Mouse (Mus musculus): ENCODE data around the gene Exoc2. TPM values are rescaled to one million over a fixed set of nuclear protein-coding genes. Genes with fewer than 3 reads are reported as not detected.
A peak's percentile ranks its signal among the peaks of the same experiment; 100 is the strongest.

Exoc2 gene
- polyA plus RNA-seq, 1 experiment from 2014 or later, result 31.8 TPM

- no peak overlapping the region for H3K9ac ChIP-seq (ENCODE audit: low read length)
- no peaks in the 10 kb centered on the region for H3K27me3 ChIP-seq (replicated peaks; ENCODE audit: control insufficient read depth, insufficient read depth, low read length)
Observed at GRCm38 (mm10) chr13:30819891-30820290, 154.0 kb downstream of the Exoc2 start.

GRCm38 (mm10) chr13:30817436-30817835, 156.5 kb downstream of the Exoc2 start:
- H3K36me3 ChIP-seq (ENCODE audit: control insufficient read depth, insufficient read depth, low read length), result peaks cover 33% of the 10 kb centered on the region
- no peaks in the 10 kb centered on the region for H3K27me3 ChIP-seq (replicated peaks; ENCODE audit: control insufficient read depth, insufficient read depth, low read length)
- no peaks in the 10 kb centered on the region for H3K4me1 ChIP-seq (replicated peaks; ENCODE audit: control insufficient read depth, insufficient read depth, low read length)
- no peaks in the 10 kb centered on the region for H3K9me3 ChIP-seq (ENCODE audit: control insufficient read depth, low read length)
- 96% methylated on average over 5 of the region's 5 CpGs for WGBS
- H3K9ac ChIP-seq (ENCODE audit: low read length), result no peak overlapping the region
- H3K27ac ChIP-seq (ENCODE audit: low read depth), result no peak overlapping the region
- no peak overlapping the region for H3K4me3 ChIP-seq (ENCODE audit: low read depth, low read length)
- H3K4me2 ChIP-seq (ENCODE audit: low read length), result no peak overlapping the region
- ATAC-seq (replicated peaks; ENCODE audit: low FRiP score, low TSS enrichment, low read depth) (no peak), DNase-seq (ENCODE audit: low spot score) (no peak)

More at GRCm38 (mm10) chr13:30819891-30820290, 154.0 kb downstream of the Exoc2 start:
- no peaks in the 10 kb centered on the region for H3K4me1 ChIP-seq (replicated peaks; ENCODE audit: control insufficient read depth, insufficient read depth, low read length)
- peaks cover 35% of the 10 kb centered on the region for H3K36me3 ChIP-seq (ENCODE audit: control insufficient read depth, insufficient read depth, low read length)
- ATAC-seq (replicated peaks; ENCODE audit: low FRiP score, low TSS enrichment, low read depth) (no peak), DNase-seq (ENCODE audit: low spot score) (no peak)
- no peak overlapping the region for H3K27ac ChIP-seq (ENCODE audit: low read depth)
- H3K4me2 ChIP-seq (ENCODE audit: low read length), result no peak overlapping the region
- no peaks in the 10 kb centered on the region for H3K9me3 ChIP-seq (ENCODE audit: control insufficient read depth, low read length)
- WGBS, result 83% methylated on average over 2 of the region's 2 CpGs
- H3K4me3 ChIP-seq (ENCODE audit: low read depth, low read length), result no peak overlapping the region

GRCm38 (mm10) chr13:30814256-30814655, 159.6 kb downstream of the Exoc2 start:
- Histone ChIP-seq H3K9ac (ENCODE audit: low read length) (no peak overlapping the region), H3K4me1 (replicated peaks; ENCODE audit: control insufficient read depth, insufficient read depth, low read length) (no peaks in the 10 kb centered on the region), H3K27me3 (replicated peaks; ENCODE audit: control insufficient read depth, insufficient read depth, low read length) (no peaks in the 10 kb centered on the region), H3K9me3 (ENCODE audit: control insufficient read depth, low read length) (no peaks in the 10 kb centered on the region), H3K27ac (ENCODE audit: low read depth) (no peak overlapping the region), H3K4me2 (ENCODE audit: low read length) (no peak overlapping the region), H3K36me3 (ENCODE audit: control insufficient read depth, insufficient read depth, low read length) (peaks cover 17% of the 10 kb centered on the region; the same call in 1 of the 2 replicates), H3K4me3 (ENCODE audit: low read depth, low read length) (no peak overlapping the region)
- 81% methylated on average over 5 of the region's 5 CpGs for WGBS
- ATAC-seq (replicated peaks; ENCODE audit: low FRiP score, low TSS enrichment, low read depth), result no peak
- DNase-seq (ENCODE audit: low spot score), result no peak

- no peak for DNase-seq (ENCODE audit: low spot score)
- no peaks in the 10 kb centered on the region for H3K4me1 ChIP-seq (replicated peaks; ENCODE audit: control insufficient read depth, insufficient read depth, low read length)
- WGBS, result 90% methylated on average over 5 of the region's 5 CpGs
Observed at GRCm38 (mm10) chr13:30813464-30813863, 160.4 kb downstream of the Exoc2 start.

GRCm38 (mm10) chr13:30809240-30809639, 164.7 kb downstream of the Exoc2 start:
- DNase-seq (ENCODE audit: low spot score) (no peak), ATAC-seq (replicated peaks; ENCODE audit: low FRiP score, low TSS enrichment, low read depth) (no peak)
- Histone ChIP-seq H3K9ac (ENCODE audit: low read length) (no peak overlapping the region), H3K27me3 (replicated peaks; ENCODE audit: control insufficient read depth, insufficient read depth, low read length) (no peaks in the 10 kb centered on the region), H3K27ac (ENCODE audit: low read depth) (no peak overlapping the region), H3K4me1 (replicated peaks; ENCODE audit: control insufficient read depth, insufficient read depth, low read length) (no peaks in the 10 kb centered on the region), H3K4me2 (ENCODE audit: low read length) (no peak overlapping the region), H3K9me3 (ENCODE audit: control insufficient read depth, low read length) (no peaks in the 10 kb centered on the region), H3K36me3 (ENCODE audit: control insufficient read depth, insufficient read depth, low read length) (no peaks in the 10 kb centered on the region), H3K4me3 (ENCODE audit: low read depth, low read length) (no peak overlapping the region)
- WGBS, result 92% methylated on average over 7 of the region's 7 CpGs

More at GRCm38 (mm10) chr13:30813464-30813863, 160.4 kb downstream of the Exoc2 start:
- Histone ChIP-seq H3K36me3 (ENCODE audit: control insufficient read depth, insufficient read depth, low read length) (peaks cover 11% of the 10 kb centered on the region; the same call in 1 of the 2 replicates), H3K27ac (ENCODE audit: low read depth) (no peak overlapping the region), H3K9me3 (ENCODE audit: control insufficient read depth, low read length) (no peaks in the 10 kb centered on the region), H3K9ac (ENCODE audit: low read length) (no peak overlapping the region), H3K4me3 (ENCODE audit: low read depth, low read length) (no peak overlapping the region), H3K27me3 (replicated peaks; ENCODE audit: control insufficient read depth, insufficient read depth, low read length) (no peaks in the 10 kb centered on the region), H3K4me2 (ENCODE audit: low read length) (no peak overlapping the region)
- no peak for ATAC-seq (replicated peaks; ENCODE audit: low FRiP score, low TSS enrichment, low read depth)

GRCm38 (mm10) chr13:30802336-30802955, 171.4 kb downstream of the Exoc2 start:
- 91% methylated on average over 5 of the region's 5 CpGs for WGBS
- no peak overlapping the region for H3K4me3 ChIP-seq (ENCODE audit: low read depth, low read length)
- no peaks in the 10 kb centered on the region for H3K36me3 ChIP-seq (ENCODE audit: control insufficient read depth, insufficient read depth, low read length)
- no peaks in the 10 kb centered on the region for H3K4me1 ChIP-seq (replicated peaks; ENCODE audit: control insufficient read depth, insufficient read depth, low read length)
- H3K27me3 ChIP-seq (replicated peaks; ENCODE audit: control insufficient read depth, insufficient read depth, low read length), result no peaks in the 10 kb centered on the region
- H3K4me2 ChIP-seq (ENCODE audit: low read length), result no peak overlapping the region
- ATAC-seq (replicated peaks; ENCODE audit: low FRiP score, low TSS enrichment, low read depth), result no peak
- DNase-seq (ENCODE audit: low spot score), result no peak
- no peaks in the 10 kb centered on the region for H3K9me3 ChIP-seq (ENCODE audit: control insufficient read depth, low read length)
- H3K9ac ChIP-seq (ENCODE audit: low read length), result no peak overlapping the region
- no peak overlapping the region for H3K27ac ChIP-seq (ENCODE audit: low read depth)

- 85% methylated on average over 4 of the region's 4 CpGs for WGBS
- Histone ChIP-seq H3K4me2 (ENCODE audit: low read length) (no peak overlapping the region), H3K9ac (ENCODE audit: low read length) (no peak overlapping the region), H3K4me3 (ENCODE audit: low read depth, low read length) (no peak overlapping the region), H3K27me3 (replicated peaks; ENCODE audit: control insufficient read depth, insufficient read depth, low read length) (no peaks in the 10 kb centered on the region), H3K9me3 (ENCODE audit: control insufficient read depth, low read length) (no peaks in the 10 kb centered on the region), H3K36me3 (ENCODE audit: control insufficient read depth, insufficient read depth, low read length) (no peaks in the 10 kb centered on the region), H3K27ac (ENCODE audit: low read depth) (no peak overlapping the region), H3K4me1 (replicated peaks; ENCODE audit: control insufficient read depth, insufficient read depth, low read length) (no peaks in the 10 kb centered on the region)
- DNase-seq (ENCODE audit: low spot score) (no peak), ATAC-seq (replicated peaks; ENCODE audit: low FRiP score, low TSS enrichment, low read depth) (no peak)
Observed at GRCm38 (mm10) chr13:30801886-30802285, 172.0 kb downstream of the Exoc2 start.

- Histone ChIP-seq H3K36me3 (ENCODE audit: control insufficient read depth, insufficient read depth, low read length) (no peaks in the 10 kb centered on the region), H3K4me1 (replicated peaks; ENCODE audit: control insufficient read depth, insufficient read depth, low read length) (no peaks in the 10 kb centered on the region), H3K9me3 (ENCODE audit: control insufficient read depth, low read length) (no peaks in the 10 kb centered on the region), H3K4me3 (ENCODE audit: low read depth, low read length) (no peak overlapping the region), H3K4me2 (ENCODE audit: low read length) (no peak overlapping the region), H3K9ac (ENCODE audit: low read length) (no peak overlapping the region), H3K27ac (ENCODE audit: low read depth) (no peak overlapping the region), H3K27me3 (replicated peaks; ENCODE audit: control insufficient read depth, insufficient read depth, low read length) (no peaks in the 10 kb centered on the region)
- peak; percentile 20 for DNase-seq (ENCODE audit: low spot score)
- ATAC-seq (replicated peaks; ENCODE audit: low FRiP score, low TSS enrichment, low read depth), result no peak
- WGBS, result 81% methylated on average over 4 of the region's 4 CpGs
Observed at GRCm38 (mm10) chr13:30795960-30796359, 177.9 kb downstream of the Exoc2 start.

GRCm38 (mm10) chr13:30793616-30794015, 180.3 kb downstream of the Exoc2 start:
- Histone ChIP-seq H3K9me3 (ENCODE audit: control insufficient read depth, low read length) (no peaks in the 10 kb centered on the region), H3K4me3 (ENCODE audit: low read depth, low read length) (no peak overlapping the region), H3K27ac (ENCODE audit: low read depth) (no peak overlapping the region), H3K36me3 (ENCODE audit: control insufficient read depth, insufficient read depth, low read length) (no peaks in the 10 kb centered on the region), H3K9ac (ENCODE audit: low read length) (no peak overlapping the region), H3K4me2 (ENCODE audit: low read length) (no peak overlapping the region), H3K27me3 (replicated peaks; ENCODE audit: control insufficient read depth, insufficient read depth, low read length) (no peaks in the 10 kb centered on the region), H3K4me1 (replicated peaks; ENCODE audit: control insufficient read depth, insufficient read depth, low read length) (no peaks in the 10 kb centered on the region)
- WGBS, result 79% methylated on average over 5 of the region's 5 CpGs
- DNase-seq (ENCODE audit: low spot score) (peak; percentile 23), ATAC-seq (replicated peaks; ENCODE audit: low FRiP score, low TSS enrichment, low read depth) (no peak)
